Mouse (Mus musculus) layer of hippocampus, adult 8-10 months (tissue): ENCODE measurements around the gene Ankrd23. TPM values are rescaled to one million over a fixed set of nuclear protein-coding genes. Genes with fewer than 3 reads are reported as not detected.
A peak's percentile ranks its signal among the peaks of the same experiment; 100 is the strongest.

Source experiments
- DNase-seq, 2 experiments: peaks; one replicate each; pipeline ENCODE4 v3.0.0; 2022; ENCODE audit warnings: low spot score in 2 of 2
- total RNA-seq, 4 experiments: library from RNA; stranded (reverse); gene quantifications; 2 replicates each; pipeline ENCODE4 v1.2.4; 2022

The Ankrd23 gene
- total RNA-seq, 4 experiments from 2014 or later, result 3.7 to 7.7 (median 5.0) TPM

DNA sequence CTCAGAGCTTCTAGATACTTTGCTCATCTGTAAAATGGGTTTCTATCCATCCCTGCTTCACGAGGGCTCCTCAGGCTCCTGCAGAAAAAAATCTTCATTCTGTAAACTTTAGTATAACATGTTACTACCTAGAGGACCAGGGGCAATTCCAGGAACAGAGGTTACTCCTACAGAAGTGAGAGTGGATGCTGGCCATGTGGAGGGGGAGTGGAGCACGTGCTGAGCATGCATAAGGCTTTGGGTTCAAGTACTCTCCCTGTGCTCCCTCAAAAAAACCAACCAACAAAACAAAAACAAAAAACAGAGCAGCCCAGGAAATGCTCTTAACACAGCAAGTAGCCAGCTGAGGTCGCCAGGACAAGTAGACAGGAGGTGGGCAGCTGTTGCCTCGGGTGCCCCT is 26.9 kb upstream of the Ankrd23 start:
- DNase-seq, result no peak

DNA sequence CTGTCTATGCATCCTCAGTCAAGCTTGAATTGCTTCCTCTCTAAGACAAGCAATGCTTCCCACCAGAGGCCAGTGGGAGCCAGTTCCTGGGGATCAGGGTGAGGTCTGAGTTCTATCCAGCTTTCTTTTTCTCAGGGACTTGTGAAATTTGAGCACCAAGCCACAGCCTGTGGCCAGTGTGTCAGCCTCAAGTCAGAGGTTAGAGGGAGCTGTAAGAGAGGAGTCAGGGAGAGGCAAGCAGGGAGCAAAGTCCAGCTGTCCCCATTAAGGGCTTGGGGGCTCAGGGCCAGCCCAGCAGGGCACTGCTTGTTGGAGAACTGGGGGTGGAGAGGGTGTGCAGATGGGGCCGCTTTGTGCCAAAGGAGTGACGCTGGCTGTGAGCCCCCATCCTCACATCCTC is 26.5 kb upstream of the Ankrd23 start:
- DNase-seq, result no peak

DNA sequence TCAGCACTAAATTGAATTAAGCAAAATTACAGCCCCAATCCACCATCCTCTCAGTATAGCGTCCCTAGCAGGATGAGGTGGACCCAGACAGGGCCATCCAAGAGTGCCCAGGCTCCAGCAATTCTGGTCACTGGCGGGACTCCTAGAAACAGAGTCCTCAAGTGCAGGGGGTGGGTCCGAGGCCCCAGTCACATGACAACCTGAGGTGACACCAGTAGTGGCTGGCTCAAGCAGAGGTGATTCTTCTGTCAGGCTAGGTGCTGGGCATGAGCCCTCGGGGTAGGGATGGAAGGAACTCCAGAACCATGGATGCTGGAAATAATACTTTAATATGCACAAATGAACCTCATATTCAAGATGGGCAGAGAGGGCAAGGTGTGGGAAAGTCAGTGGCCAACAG is 25.7 kb upstream of the Ankrd23 start:
- DNase-seq, result no peak

DNA sequence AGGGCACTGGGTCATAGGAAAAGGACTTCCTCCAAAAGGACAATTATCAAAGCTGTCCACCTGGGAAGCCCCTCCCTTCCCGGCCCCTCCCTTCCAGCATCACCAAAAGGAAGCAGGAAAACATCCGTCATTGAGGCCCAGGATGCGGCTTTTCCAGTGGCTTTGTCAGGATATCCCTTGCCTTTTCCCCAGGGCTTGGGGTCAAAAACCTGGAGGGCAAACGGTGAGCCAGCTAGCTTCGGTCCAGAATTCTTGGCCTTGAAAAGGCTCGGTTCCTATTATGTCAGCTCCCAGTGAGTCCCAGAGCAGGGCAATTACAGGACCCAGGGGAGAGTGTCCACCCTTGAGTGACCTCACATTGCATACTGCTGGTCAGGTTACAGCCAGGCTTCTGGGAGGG is 24.2 kb upstream of the Ankrd23 start:
- no peak for DNase-seq

DNA sequence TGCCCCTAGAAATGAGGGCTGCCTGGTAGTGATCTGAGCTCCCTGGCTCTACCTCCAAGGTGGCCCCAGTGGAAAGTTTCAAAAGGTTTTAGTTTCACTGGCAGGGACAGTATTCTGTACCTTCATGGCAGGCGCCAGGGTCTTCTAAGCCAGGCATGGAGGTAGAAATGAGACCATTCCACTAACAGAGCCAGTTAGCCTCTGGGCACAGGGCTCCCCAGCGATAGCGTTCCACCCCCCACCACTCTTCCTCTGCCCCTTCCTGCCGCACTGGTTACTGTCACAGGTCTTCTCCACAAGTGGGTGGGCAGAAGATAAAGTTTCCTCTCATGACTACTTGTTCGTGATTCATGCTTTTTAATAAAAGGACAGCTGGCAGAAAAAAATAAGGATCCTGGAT is 23.2 kb upstream of the Ankrd23 start:
- no peak for DNase-seq

DNA sequence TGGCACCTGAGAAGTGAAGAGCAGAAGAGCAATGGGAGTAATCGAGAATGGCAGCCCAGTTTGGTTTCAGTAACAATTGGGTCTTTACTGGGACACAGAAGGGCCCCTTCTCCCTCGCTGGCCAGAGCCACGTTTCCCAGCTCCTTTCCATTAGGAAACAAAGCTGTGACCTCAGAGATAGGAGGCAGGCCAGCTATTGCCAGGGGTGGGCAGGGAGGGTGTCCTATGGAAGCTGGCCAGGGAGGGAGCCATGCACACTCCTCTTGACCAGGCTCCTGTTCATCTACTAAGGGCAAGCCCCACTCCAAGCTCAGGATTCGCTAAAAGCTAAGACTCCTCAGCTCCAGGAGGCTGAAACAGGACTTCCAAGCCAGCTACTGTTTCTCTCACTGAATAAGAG is 22.6 kb upstream of the Ankrd23 start:
- DNase-seq, result no peak

DNA sequence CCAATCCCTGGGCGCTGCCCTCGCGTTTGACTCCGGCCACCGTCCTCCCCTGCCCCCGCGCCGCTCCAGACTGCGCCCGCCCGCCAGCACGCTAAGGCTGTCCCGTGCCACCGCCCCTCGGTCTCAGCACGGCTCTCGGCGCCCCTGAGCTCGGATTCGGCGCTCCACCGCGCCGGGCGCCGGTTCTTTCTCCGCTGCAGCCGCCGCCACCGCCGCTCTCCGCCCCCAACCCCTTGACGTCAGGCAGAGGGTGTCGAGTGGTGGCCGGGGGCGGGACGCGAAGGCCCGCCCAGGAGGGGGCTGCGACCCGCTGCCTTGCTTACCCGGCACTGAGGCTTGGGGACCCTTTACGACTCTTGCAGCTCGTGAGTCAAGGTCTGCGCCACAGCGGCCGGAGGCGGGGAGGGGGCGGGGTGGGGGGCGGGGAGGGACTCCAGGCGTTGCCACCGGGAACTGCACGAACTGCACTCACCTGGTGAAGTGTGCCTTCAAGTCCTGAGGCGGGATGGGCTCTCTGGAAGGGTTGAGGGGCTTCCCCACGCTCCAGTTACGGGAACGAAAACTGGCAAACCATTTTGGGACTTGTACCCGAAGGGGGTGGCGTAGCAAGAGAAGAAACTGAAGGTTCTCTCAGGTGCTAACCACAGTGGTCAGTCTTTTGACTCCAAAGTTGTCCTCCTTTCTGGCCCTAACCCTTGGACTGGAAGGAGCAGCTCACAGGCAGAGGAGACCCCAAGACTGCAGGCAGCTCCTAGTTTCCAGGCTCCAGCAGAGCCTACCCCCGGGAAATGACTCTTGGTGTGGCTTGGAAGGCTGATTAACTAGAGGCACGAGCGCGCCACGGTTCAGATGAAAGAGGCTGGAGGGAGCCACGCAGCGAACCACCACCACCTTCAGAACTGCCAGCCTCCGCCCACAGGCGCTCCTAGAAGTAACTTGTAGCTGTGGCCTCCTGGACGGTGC is 21.6 kb upstream of the Ankrd23 start, which contains the start of gene Sema4c:
Sema4c (minus strand) TSS at position 319 of the 963 bp plus-strand sequence.
- peak; percentile 48 to 53 for DNase-seq

DNA sequence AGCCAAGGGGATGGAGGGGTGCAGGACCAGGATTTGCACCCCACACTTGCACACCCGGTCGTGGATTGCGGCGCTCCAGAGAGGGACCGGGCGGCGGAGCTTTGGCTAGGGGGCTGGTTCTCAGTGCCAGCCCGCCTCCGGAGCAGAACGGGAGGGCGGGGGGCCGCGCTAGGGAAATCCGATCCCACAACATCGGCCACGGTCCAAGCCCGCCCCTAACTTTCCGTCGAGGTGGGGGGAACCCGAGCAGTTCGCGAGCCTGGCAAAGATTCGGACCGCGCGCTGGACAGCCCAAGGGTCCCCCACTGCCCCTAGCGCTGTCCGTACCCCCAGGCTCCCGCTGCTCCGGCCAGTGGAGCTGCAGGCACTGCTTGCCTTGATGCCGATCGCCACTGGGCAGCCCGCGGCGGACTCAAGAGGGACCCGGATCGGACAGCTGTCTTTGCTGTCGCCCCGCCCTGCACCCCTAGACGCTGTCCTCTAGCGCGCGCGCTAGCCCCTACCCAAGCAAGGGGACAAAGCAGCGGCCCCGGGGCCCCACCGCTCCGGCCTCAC is 20.9 kb upstream of the Ankrd23 start:
- DNase-seq, result peak; percentile 47 to 69

DNA sequence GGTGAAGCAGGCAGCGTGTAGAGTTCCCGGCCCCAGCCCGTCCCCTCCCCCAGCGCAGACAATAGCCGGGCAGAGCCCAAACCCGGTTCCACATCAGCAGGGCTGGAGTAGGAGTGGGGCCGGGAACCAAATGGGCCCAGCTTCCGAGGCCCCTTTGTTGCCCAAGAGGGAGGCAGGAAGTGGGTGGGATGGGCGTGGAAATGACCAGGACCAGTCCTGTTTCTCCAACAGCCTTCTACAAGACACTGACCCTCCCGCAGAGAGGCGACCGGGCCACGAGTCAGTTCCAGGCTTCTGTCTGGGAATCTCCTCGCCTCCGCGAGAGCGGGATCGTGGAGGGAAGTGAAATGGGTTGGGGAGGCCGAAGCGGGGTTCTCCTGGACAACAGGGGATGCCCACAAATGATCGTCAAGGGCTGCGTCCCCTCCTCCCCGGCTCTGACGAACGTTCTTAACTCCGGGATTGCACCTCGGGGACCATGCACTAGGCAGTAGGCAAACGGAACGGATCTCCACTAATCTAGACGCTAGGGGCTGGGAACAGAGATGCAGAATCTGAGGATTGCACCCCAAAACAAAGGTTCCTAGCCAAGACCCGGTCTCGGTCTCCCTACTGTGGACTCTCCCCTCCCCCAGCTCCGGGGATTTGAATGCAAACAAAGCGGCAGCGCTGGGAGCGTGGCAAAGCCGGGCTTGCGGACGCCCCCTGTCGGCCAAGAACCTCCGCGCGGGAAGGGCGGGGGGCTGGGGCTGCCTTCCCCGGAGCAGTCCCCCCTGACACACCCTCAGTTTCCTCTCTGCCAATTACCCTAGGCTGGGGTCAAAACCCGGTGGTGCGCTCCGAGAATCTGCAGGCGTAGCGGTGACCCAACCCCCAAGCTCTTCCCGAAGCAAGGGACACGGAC is 20.1 kb upstream of the Ankrd23 start:
- DNase-seq, result peak; percentile 80 to 88

DNA sequence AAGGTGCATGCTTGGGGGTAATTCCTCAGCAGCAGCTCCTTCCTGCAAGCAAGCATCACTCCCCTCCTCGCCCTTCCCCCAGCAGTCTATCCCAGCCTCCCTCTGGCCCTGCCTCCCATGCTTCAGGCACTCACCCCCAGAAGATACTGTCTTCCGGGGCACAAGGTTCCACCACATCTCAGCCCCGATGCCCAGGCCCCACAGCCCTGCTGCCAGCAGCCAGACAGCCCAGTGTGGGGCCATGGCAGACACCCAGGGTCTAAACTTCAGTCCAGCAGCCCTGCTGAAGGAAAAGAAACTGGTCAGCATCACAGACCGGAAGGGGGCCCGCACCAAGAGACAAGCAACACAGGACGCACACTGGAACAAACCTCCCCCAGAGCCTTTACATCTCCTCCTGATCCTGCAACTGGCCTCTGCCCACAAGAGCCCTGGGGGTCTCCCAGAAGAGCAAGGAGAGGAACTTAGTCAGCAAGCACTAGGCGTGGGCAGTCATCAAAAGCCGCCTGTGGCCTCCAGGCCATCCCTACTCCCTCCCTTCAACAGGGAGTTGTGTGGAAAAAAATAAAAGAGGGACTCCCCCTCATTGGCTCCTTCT is 19.2 kb upstream of the Ankrd23 start:
- DNase-seq, result no peak

DNA sequence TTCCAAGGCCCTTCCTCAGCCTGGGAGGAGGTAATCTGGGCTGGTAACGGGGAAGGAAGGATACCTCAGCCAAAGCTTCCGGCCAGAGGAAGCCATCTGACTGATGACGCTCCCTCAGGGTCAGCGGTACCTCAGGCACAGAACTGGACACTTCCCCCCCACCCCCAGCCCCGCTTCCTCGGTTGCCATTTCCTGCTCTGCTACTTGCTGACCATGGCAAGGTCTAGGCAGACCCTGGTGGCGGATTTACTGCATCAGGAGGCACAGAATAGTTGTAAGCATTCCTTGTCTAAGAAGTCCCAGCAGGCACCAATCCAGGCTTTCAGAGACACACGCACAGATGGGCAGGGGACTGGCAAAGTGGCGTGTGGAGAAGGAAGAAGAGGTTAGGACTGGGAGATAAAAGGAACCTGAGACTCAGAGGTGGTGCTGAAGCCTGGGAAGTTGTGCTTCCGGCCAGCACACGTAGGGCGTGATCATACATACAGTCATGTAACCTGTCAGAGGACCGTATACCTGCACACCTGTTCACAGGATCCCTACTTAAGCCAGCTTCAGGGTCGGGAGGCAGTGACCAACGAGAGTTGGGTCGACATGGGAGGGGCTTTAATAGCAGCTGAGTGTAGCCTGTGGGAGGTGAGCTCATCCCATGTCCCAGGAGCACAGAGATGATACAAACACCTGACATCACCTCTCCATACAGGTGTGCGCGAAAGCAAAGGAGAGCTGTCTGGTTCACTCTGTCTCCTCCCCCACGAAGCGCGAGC is 18.1 kb upstream of the Ankrd23 start:
- DNase-seq, result no peak

DNA sequence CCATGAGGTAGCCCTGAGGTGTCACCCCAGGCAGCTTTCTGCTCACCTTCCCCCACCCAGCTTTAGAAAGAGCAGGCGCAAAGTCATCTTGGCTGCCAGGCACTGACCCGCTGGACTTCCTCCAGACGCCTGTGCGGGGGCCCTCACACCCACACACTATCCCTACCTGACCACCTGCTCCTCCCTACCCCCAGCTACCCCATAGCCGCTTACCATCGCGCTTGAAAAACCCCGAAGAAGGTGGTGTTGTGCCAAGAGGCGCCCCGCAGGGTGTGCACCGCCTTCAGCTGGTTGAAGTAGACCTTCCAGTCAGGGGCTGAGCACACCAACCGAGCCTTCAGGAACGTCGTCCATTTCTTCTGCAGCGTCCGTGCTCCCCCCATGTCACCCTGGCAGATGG is 15.8 kb upstream of the Ankrd23 start:
- DNase-seq, result no peak

DNA sequence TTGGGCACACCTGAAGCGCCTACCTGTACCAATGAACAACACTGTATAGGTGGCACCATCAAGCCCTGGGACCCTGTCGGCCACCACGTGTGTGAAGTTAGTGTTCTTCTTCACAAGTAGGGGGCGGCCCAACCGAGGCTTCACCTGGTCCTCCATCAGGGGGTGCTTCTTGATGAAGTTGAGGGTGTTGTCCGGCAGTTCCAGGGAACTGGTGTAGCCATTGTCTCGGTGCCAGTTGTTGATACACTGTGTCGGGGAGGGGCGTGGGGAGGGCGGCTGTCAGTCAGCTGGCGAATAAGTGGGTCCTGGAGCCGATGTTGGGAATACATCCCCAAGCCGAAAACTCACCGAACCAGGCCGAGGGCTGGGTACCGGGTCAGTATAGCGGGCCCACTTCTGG is 15.2 kb upstream of the Ankrd23 start:
- no peak for DNase-seq

DNA sequence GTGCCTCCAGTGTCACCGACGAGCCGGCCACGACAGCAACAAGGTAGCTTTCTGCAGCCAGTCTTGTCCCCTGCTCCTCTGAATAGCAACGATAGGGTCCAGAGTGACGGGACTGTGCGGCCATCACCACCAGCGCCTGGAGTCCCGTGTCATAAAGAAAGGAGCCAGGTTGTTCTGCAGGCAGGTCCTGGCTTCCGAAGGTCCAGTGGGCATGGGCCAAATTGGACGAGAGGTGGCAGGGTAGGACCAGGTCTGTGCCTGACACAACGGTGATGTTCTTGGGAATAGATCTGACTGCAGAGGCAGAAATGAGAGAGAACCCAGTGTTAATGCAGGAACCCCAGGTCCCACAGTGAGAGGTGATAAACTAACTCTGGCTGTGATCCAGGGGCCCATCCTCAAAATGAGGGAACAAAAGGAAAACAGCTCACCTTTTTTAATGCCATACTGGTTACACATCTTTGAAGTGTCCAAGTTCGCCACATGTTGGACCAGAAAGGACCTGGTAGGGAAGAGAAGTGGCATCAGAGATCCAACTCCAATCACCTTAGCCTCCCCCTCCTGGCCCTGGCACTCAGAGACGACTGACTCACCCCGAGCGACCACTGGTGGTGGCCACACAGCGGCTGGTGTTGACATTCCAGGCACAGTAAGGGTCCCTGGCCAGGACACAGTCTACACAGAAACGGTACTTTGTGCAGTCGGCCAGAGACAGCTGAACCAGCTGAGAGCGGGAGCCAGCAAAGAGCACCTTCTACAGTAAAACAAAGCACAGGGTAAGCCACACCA is 13.6 kb upstream of the Ankrd23 start:
- DNase-seq, result no peak

DNA sequence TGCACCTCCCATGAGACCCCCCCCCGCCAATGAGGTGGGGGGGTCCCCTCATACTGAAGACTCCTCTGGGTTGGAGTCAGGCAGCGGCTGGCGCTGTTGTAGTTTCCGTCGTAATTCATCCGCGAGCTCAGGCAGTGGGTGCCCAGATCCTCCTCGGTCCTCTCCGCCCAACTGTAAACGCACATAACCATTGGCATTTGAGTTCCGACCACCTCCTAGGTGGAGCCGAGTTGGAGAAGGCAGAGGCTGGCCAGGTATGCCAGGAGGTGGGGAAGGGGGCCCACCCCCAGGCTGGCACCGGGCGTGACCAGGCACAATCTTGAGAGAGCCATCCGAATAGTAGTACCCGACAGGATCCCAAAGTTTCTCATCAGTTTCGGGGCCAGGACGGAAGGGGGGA is 12.8 kb upstream of the Ankrd23 start:
- no peak for DNase-seq

DNA sequence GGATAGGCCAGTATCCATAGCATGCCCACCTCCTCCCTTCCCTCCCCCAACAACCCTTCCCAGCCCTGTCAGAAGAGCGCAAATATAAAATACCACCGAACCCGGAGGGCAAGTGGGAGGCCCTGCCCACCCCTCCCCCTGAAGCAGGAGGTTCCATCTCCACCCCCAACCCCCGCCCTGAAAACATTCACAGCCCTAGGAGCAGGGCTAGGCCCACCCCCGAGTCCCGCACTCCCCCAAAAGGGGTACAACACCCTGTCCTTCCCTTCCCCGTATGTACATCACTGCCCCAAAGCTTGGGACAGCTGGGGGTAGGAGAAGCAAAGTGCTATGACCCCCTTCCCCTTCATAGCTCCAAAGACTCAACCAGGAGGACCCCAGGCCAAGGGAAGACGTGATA is 12.1 kb upstream of the Ankrd23 start:
- no peak for DNase-seq

DNA sequence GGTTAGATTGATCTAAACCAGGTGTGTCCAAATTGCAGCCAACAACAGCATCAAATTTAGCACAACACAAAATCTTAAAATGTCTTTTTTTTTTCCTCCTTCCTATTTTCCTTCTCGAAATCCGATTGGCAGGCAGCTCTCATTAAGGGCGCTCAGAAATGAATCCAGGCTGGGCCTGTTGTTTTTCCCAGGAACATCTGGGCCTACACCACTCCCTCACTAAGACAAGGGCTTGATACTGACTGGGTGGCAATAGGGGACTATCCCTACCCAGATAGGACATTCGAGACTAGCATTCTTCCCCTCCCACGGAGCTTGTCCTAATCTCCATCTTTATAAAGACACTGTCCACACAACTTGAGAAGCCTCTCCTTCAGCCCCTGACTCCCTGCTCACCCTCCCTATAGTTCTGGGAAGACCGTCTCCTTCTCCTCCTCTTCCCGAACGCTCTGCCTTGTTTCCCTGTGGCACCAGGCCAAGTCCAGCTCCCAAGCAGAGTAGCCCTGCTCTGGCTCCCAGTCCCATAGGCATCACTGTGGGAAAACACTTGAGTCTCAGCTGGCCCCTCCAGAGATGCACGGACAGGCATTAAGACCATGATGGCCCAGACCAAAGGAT is 11.4 kb upstream of the Ankrd23 start:
- no peak for DNase-seq

DNA sequence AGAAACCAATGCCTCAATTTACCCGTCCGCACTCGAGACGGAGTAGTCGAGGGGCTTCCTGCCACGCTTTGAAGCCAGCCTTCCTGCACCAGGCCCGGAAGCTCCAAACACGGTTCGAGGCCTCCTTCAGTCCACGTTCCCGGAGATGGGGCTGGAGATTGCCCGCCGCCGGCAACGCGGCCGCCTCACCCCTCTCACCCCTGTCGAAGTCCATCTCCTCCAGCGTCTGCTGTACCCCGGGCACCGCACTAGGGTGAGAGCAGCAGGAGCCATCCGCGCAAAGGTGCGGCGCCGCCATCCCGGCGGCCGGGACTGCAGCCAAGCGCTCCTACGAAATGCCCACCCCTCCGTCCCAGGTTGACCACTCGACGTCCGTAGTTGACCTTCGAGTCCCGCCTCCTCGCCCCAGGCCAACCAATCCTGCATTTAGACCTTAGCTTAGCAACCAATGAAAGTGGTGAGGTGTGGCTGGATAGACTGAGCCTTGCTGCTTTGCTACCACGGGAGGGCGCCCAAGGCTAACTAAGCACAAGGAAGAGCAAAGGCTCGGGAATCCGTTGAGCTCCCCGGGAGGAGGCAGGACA is 10.3 kb upstream of the Ankrd23 start, which contains the start of gene Ankrd39:
Ankrd39 (minus strand) TSS at position 558 of the 584 bp plus-strand sequence.
- peak; percentile 98 to 99 for DNase-seq
